Comparison of ENCODE assay signal across 23 mouse cellular contexts in genomic region chr6:43876711-43877110, GRCm38 (mm10).
DNase-seq lines count a peak whose midpoint lies in the region; ATAC-seq and TF ChIP-seq lines count a peak whose summit lies in the region.
"Had no signal": no experiment of that assay in that cellular context is flagged by ENCODE, and none has a peak within 500 bp of the region (broad histone marks: within the 10 kb centered on the region; RNA-seq: fewer than 3 reads in every experiment).

No protein-coding gene starts in this region.

- no peak overlapping the region for H3K9ac ChIP-seq in hindbrain, embryonic 11.5 days (ENCODE audit: low read depth, low read length)
- H3K9ac ChIP-seq in hindbrain, embryonic 13.5 days, result no peak overlapping the region
- H3K9ac ChIP-seq in midbrain, postnatal 0 days (replicated peaks; ENCODE audit: low read length, poor library complexity, severe bottlenecking), result no peak overlapping the region
- no peak overlapping the region for H3K9ac ChIP-seq in liver, embryonic 11.5 days (ENCODE audit: low read depth, low read length)
- H3K9ac ChIP-seq: embryonic facial prominence, embryonic 15.5 days; forebrain, embryonic 15.5 days; kidney, embryonic 15.5 days; limb, embryonic 15.5 days; liver, embryonic 15.5 days had no signal

- no peak overlapping the region for H3K4me2 ChIP-seq in hindbrain, embryonic 11.5 days (replicated peaks; ENCODE audit: low read depth, low read length)
- H3K4me2 ChIP-seq in hindbrain, embryonic 13.5 days, result no peak overlapping the region
- H3K4me2 ChIP-seq in midbrain, postnatal 0 days (ENCODE audit: low read depth, low read length, poor library complexity, severe bottlenecking), result no peak overlapping the region
- H3K4me2 ChIP-seq in liver, embryonic 11.5 days, result no peak overlapping the region
- H3K4me2 ChIP-seq: embryonic facial prominence, embryonic 15.5 days; forebrain, embryonic 15.5 days; heart, embryonic 11.5 days; kidney, embryonic 15.5 days; limb, embryonic 15.5 days; liver, embryonic 15.5 days had no signal

- H3K36me3 ChIP-seq in hindbrain, embryonic 11.5 days (ENCODE audit: control insufficient read depth, insufficient read depth, low read length), result no peaks in the 10 kb centered on the region
- no peaks in the 10 kb centered on the region for H3K36me3 ChIP-seq in hindbrain, embryonic 13.5 days
- H3K36me3 ChIP-seq in midbrain, postnatal 0 days (ENCODE audit: insufficient read depth, low read length), result no peaks in the 10 kb centered on the region
- H3K36me3 ChIP-seq in midbrain, embryonic 10.5 days, result no peaks in the 10 kb centered on the region
- no peaks in the 10 kb centered on the region for H3K36me3 ChIP-seq in liver, embryonic 11.5 days (ENCODE audit: control insufficient read depth, insufficient read depth, low read length)
- H3K36me3 ChIP-seq: embryonic facial prominence, embryonic 15.5 days; forebrain, embryonic 15.5 days; kidney, embryonic 15.5 days; limb, embryonic 15.5 days; liver, embryonic 15.5 days had no signal

- WGBS in hindbrain, embryonic 11.5 days, result 55% methylated on average over 2 of the region's 2 CpGs
- 54% methylated on average over 2 of the region's 2 CpGs for WGBS in hindbrain, embryonic 13.5 days
- WGBS in midbrain, postnatal 0 days, result 60% methylated on average over 2 of the region's 2 CpGs
- 65% methylated on average over 2 of the region's 2 CpGs for WGBS in midbrain, embryonic 10.5 days
- 77% methylated on average over 2 of the region's 2 CpGs for WGBS in liver, embryonic 11.5 days

- H3K9me3 ChIP-seq in hindbrain, embryonic 11.5 days (ENCODE audit: control insufficient read depth, low read length), result no peaks in the 10 kb centered on the region
- H3K9me3 ChIP-seq in hindbrain, embryonic 13.5 days, result no peaks in the 10 kb centered on the region
- H3K9me3 ChIP-seq in midbrain, postnatal 0 days (ENCODE audit: low read length), result no peaks in the 10 kb centered on the region
- no peaks in the 10 kb centered on the region for H3K9me3 ChIP-seq in midbrain, embryonic 10.5 days (replicated peaks)
- H3K9me3 ChIP-seq in liver, embryonic 11.5 days (ENCODE audit: control insufficient read depth, low read length), result no peaks in the 10 kb centered on the region
- H3K9me3 ChIP-seq: embryonic facial prominence, embryonic 15.5 days; forebrain, embryonic 15.5 days; kidney, embryonic 15.5 days; limb, embryonic 15.5 days; liver, embryonic 15.5 days had no signal

- DNase-seq in hindbrain, embryonic 11.5 days (ENCODE audit: low spot score), result no peak
- DNase-seq in midbrain, postnatal 0 days (ENCODE audit: low spot score), result peak; percentile 34
- DNase-seq in midbrain, embryonic 10.5 days (ENCODE audit: low spot score), result no peak
- DNase-seq in cerebellum, adult 9-10 months, result peak; percentile 81
- DNase-seq in mesoderm, embryonic 11.5 days (ENCODE audit: low read depth, low spot score), result peak; percentile 2
- DNase-seq in liver, embryonic 11.5 days (ENCODE audit: low spot score), result no peak
- DNase-seq in lung, postnatal 14 days, result no peak
- DNase-seq: adrenal gland, postnatal 25 days; gastrocnemius, postnatal 14 days; heart, adult 11 months; kidney, adult 11 months; kidney, postnatal 36 days; right cerebral cortex, postnatal 25 days; spleen, adult 18-20 months had no signal

- H3K27ac ChIP-seq in hindbrain, embryonic 11.5 days (ENCODE audit: low read depth, low read length), result no peak overlapping the region
- H3K27ac ChIP-seq in hindbrain, embryonic 13.5 days, result no peak overlapping the region
- no peak overlapping the region for H3K27ac ChIP-seq in midbrain, postnatal 0 days (ENCODE audit: low read depth, low read length)
- no peak overlapping the region for H3K27ac ChIP-seq in midbrain, embryonic 10.5 days (replicated peaks)
- no peak overlapping the region for H3K27ac ChIP-seq in liver, embryonic 11.5 days (ENCODE audit: low read depth, low read length)
- H3K27ac ChIP-seq: embryonic facial prominence, embryonic 15.5 days; forebrain, embryonic 15.5 days; kidney, embryonic 15.5 days; left cerebral cortex, adult 2 months; limb, embryonic 15.5 days; liver, embryonic 15.5 days; macrophage had no signal

- H3K4me3 ChIP-seq in hindbrain, embryonic 11.5 days (ENCODE audit: low read depth, low read length), result no peak overlapping the region
- H3K4me3 ChIP-seq in hindbrain, embryonic 13.5 days, result no peak overlapping the region
- no peak overlapping the region for H3K4me3 ChIP-seq in midbrain, postnatal 0 days (ENCODE audit: low read depth, low read length)
- H3K4me3 ChIP-seq in midbrain, embryonic 10.5 days, result no peak overlapping the region
- H3K4me3 ChIP-seq in liver, embryonic 11.5 days (ENCODE audit: low read depth, low read length), result no peak overlapping the region
- H3K4me3 ChIP-seq: embryonic facial prominence, embryonic 15.5 days; forebrain, embryonic 15.5 days; kidney, embryonic 15.5 days; left cerebral cortex, adult 2 months; limb, embryonic 15.5 days; liver, embryonic 15.5 days had no signal

- TF ChIP-seq CTCF in midbrain, postnatal 0 days (IDR thresholded peaks at IDR 0.05), result no peak

- no peaks in the 10 kb centered on the region for H3K27me3 ChIP-seq in hindbrain, embryonic 11.5 days (ENCODE audit: control insufficient read depth, insufficient read depth, low read length)
- H3K27me3 ChIP-seq in hindbrain, embryonic 13.5 days, result no peaks in the 10 kb centered on the region
- no peaks in the 10 kb centered on the region for H3K27me3 ChIP-seq in midbrain, postnatal 0 days (ENCODE audit: insufficient read depth, low read length)
- H3K27me3 ChIP-seq in midbrain, embryonic 10.5 days (ENCODE audit: low read depth, poor library complexity, severe bottlenecking), result no peaks in the 10 kb centered on the region
- H3K27me3 ChIP-seq in liver, embryonic 11.5 days (replicated peaks; ENCODE audit: control insufficient read depth, insufficient read depth, low read length), result no peaks in the 10 kb centered on the region
- H3K27me3 ChIP-seq: embryonic facial prominence, embryonic 15.5 days; forebrain, embryonic 15.5 days; kidney, embryonic 15.5 days; limb, embryonic 15.5 days; liver, embryonic 15.5 days had no signal

- 0 out of 2 replicates have a peak, but pooled peaks have one; percentile 25 for ATAC-seq in hindbrain, embryonic 11.5 days (ENCODE audit: low FRiP score)
- ATAC-seq in hindbrain, embryonic 13.5 days (ENCODE audit: low FRiP score), result no peak
- ATAC-seq in midbrain, postnatal 0 days (ENCODE audit: low FRiP score), result no peak
- no peak for ATAC-seq in liver, embryonic 11.5 days (replicated peaks; ENCODE audit: low FRiP score)
- ATAC-seq: forebrain, embryonic 15.5 days had no signal

- H3K4me1 ChIP-seq in hindbrain, embryonic 11.5 days (replicated peaks; ENCODE audit: control insufficient read depth, insufficient read depth, low read length), result no peaks in the 10 kb centered on the region
- H3K4me1 ChIP-seq in hindbrain, embryonic 13.5 days (replicated peaks), result no peaks in the 10 kb centered on the region
- no peaks in the 10 kb centered on the region for H3K4me1 ChIP-seq in midbrain, postnatal 0 days (ENCODE audit: insufficient read depth, low read length)
- no peaks in the 10 kb centered on the region for H3K4me1 ChIP-seq in midbrain, embryonic 10.5 days
- no peaks in the 10 kb centered on the region for H3K4me1 ChIP-seq in liver, embryonic 11.5 days (replicated peaks; ENCODE audit: control insufficient read depth, insufficient read depth, low read length)
- H3K4me1 ChIP-seq: embryonic facial prominence, embryonic 15.5 days; forebrain, embryonic 15.5 days; kidney, embryonic 15.5 days; limb, embryonic 15.5 days; liver, embryonic 15.5 days had no signal

Comparison
In these comparisons a context has a peak if more than half of its experiments do, and no peak if none do; other contexts are left out.
1. DNase-seq: peak in midbrain, postnatal 0 days (single experiment), cerebellum, adult 9-10 months (single experiment) and mesoderm, embryonic 11.5 days (single experiment); none in hindbrain, embryonic 11.5 days (single experiment), midbrain, embryonic 10.5 days (single experiment), liver, embryonic 11.5 days (single experiment) and lung, postnatal 14 days (single experiment).